ENCODE assay signal across 11 mouse cellular contexts in the genomic region with DNA sequence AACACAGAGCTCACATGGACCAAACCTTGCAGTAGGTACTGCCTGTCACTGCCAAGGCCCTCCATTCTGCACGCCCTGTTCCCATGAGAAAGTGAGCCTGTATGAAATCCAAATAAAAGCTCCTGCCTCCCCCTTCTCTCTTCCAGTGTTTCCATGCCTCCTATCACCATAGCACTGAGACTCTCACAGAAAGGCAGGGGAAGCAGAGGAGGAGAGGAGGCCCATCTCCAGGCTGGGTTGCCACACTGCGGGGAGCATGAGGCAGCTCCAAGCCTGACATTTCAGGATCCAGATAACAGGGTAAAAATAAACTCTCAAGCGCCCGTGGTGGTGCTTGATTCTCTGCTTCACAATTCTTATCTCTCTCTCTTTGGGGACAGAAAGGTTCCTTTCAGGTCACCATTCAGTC.
DNase-seq lines count a peak whose midpoint lies in the region; ATAC-seq lines count a peak whose summit lies in the region.
"Had no signal": no experiment of that assay in that cellular context is flagged by ENCODE, and none has a peak within 500 bp of the region (broad histone marks: within the 10 kb centered on the region; RNA-seq: fewer than 3 reads in every experiment).

No protein-coding gene starts in this region.

- peaks cover 11% of the 10 kb centered on the region for H3K4me1 ChIP-seq in midbrain, embryonic 14.5 days (ENCODE audit: control insufficient read depth, insufficient read depth, low read length)
- peaks cover 14% of the 10 kb centered on the region for H3K4me1 ChIP-seq in midbrain, embryonic 13.5 days (replicated peaks)
- peaks cover 67% of the 10 kb centered on the region for H3K4me1 ChIP-seq in heart, embryonic 13.5 days

- no peaks in the 10 kb centered on the region for H3K9me3 ChIP-seq in midbrain, embryonic 14.5 days (ENCODE audit: control insufficient read depth, low read length)
- no peaks in the 10 kb centered on the region for H3K9me3 ChIP-seq in midbrain, embryonic 13.5 days
- H3K9me3 ChIP-seq in heart, embryonic 13.5 days, result no peaks in the 10 kb centered on the region
- H3K9me3 ChIP-seq: G1E; midbrain, embryonic 10.5 days had no signal

- ATAC-seq in midbrain, embryonic 14.5 days (ENCODE audit: low FRiP score, low TSS enrichment), result no peak
- ATAC-seq in midbrain, embryonic 13.5 days, result no peak
- peak; percentile 44; the same call in 1 of the 2 replicates for ATAC-seq in heart, embryonic 13.5 days (ENCODE audit: extremely low read depth, insufficient number of reproducible peaks, low FRiP score, low TSS enrichment)
- no peak for ATAC-seq in monocyte, adult 5-6 weeks (replicated peaks; ENCODE audit: insufficient number of reproducible peaks, low FRiP score, low TSS enrichment, poor library complexity, severe bottlenecking)

- H3K27me3 ChIP-seq in midbrain, embryonic 14.5 days (ENCODE audit: control insufficient read depth, insufficient read depth, low read length), result no peaks in the 10 kb centered on the region
- no peaks in the 10 kb centered on the region for H3K27me3 ChIP-seq in midbrain, embryonic 13.5 days
- no peaks in the 10 kb centered on the region for H3K27me3 ChIP-seq in heart, embryonic 13.5 days (replicated peaks)

- H3K9ac ChIP-seq in midbrain, embryonic 14.5 days (replicated peaks; ENCODE audit: low read length), result no peak overlapping the region
- no peak overlapping the region for H3K9ac ChIP-seq in midbrain, embryonic 13.5 days (replicated peaks)
- no peak overlapping the region for H3K9ac ChIP-seq in heart, embryonic 13.5 days

- no peak overlapping the region for H3K27ac ChIP-seq in midbrain, embryonic 14.5 days (replicated peaks; ENCODE audit: low read depth, low read length)
- H3K27ac ChIP-seq in midbrain, embryonic 13.5 days, result no peak overlapping the region
- H3K27ac ChIP-seq in heart, embryonic 13.5 days (replicated peaks), result peak overlapping the region; percentile 87
- H3K27ac ChIP-seq: midbrain, embryonic 10.5 days had no signal

- H3K36me3 ChIP-seq in midbrain, embryonic 14.5 days (ENCODE audit: control insufficient read depth, insufficient read depth, low read length), result no peaks in the 10 kb centered on the region
- H3K36me3 ChIP-seq in midbrain, embryonic 13.5 days, result no peaks in the 10 kb centered on the region
- H3K36me3 ChIP-seq in heart, embryonic 13.5 days, result no peaks in the 10 kb centered on the region
- H3K36me3 ChIP-seq: G1E; midbrain, embryonic 10.5 days had no signal

- no peak overlapping the region for H3K4me3 ChIP-seq in midbrain, embryonic 14.5 days (replicated peaks; ENCODE audit: low read depth, low read length)
- H3K4me3 ChIP-seq in midbrain, embryonic 13.5 days (replicated peaks), result no peak overlapping the region
- H3K4me3 ChIP-seq in heart, embryonic 13.5 days, result no peak overlapping the region
- H3K4me3 ChIP-seq: midbrain, embryonic 10.5 days had no signal

- peak; percentile 5 for DNase-seq in midbrain, embryonic 14.5 days
- peak; percentile 61 to 77 for DNase-seq in left cerebral cortex, adult 9 months (ENCODE audit: low spot score in 2 of 2)
- peak; percentile 50 for DNase-seq in testis, postnatal 10 days (ENCODE audit: low spot score)
- DNase-seq in ovary, postnatal 36 days (ENCODE audit: low spot score), result no peak
- no peak for DNase-seq in thymus, postnatal 4 days
- DNase-seq: adrenal gland, postnatal 36 days had no signal

- no peak overlapping the region for H3K4me2 ChIP-seq in midbrain, embryonic 14.5 days (ENCODE audit: low read length)
- no peak overlapping the region for H3K4me2 ChIP-seq in midbrain, embryonic 13.5 days (replicated peaks)
- H3K4me2 ChIP-seq in heart, embryonic 13.5 days, result no peak overlapping the region

- WGBS in midbrain, embryonic 14.5 days, result 72% methylated on average over 4 of the region's 4 CpGs
- 65% methylated on average over 4 of the region's 4 CpGs for WGBS in midbrain, embryonic 13.5 days
- WGBS in heart, embryonic 13.5 days, result 9% methylated on average over 4 of the region's 4 CpGs

Comparison
In these comparisons a context has a peak if more than half of its experiments do, and no peak if none do; other contexts are left out.
1. DNase-seq: peak in midbrain, embryonic 14.5 days (single experiment), left cerebral cortex, adult 9 months (2 of 2) and testis, postnatal 10 days (single experiment); none in ovary, postnatal 36 days (single experiment) and thymus, postnatal 4 days (single experiment).